Mouse (Mus musculus) left cerebral cortex, adult 9 months (tissue): ENCODE measurements around the gene Mettl6.

ENCODE experiments used
- DNase-seq, 2 experiments: peaks; one replicate each; pipeline ENCODE4 v3.0.0; 2022; ENCODE audit warnings: low spot score in 2 of 2

Gene Mettl6

DNA sequence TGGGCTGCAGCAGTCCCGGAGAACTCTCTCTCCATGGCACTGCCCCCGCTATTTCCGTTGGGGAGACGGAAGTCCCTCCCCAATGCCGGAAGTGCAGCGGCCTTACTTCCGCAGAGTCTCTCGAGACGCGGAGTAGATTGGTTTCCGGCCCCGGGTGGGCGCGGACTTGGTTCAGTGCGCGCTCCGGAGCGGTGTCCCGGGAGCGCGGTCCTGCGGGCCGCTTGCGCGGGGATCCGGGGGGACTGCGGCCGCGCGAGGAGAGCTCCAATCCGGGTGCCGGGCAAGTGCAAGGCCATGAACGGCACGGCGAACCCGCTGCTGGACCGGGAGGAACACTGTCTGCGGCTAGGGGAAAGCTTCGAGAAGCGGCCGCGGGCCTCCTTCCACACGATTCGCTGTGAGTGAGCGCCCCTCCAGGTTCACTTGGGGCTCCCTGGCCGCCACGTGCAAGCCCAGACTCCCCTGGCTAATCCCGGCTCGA is at the start of gene Mettl6:
Mettl6 (minus strand) TSS at position 66 of the 481 bp plus-strand sequence.
- DNase-seq, result peak; percentile 71 to 89

DNA sequence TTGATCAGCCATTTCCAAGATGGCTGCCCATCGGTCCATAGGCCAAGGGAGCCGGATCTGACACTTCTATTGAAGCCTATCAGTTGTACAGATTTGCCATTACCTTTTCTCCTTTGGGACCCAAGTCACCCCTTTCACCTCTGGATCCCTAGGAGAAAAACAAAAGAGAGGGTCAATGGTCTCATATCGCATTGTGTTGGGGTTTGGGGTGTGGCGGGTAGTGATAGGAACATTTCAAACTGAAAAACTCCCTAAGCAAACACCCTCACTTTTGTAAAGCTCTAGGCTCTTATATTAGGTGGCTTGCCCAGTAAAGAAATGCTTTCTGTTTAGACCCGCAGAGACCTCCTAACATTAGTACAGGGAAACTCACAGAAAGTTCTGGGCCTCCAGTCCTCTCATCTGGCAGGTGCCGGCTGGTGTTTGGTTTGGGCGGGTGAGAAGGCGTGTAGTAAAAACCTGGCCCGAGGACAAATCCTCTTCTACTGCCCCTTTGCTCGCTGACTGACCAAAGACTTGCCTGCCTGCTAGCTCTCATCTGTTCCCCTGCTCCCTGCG is 49.1 kb upstream of the Mettl6 start:
- DNase-seq, result no peak

DNA sequence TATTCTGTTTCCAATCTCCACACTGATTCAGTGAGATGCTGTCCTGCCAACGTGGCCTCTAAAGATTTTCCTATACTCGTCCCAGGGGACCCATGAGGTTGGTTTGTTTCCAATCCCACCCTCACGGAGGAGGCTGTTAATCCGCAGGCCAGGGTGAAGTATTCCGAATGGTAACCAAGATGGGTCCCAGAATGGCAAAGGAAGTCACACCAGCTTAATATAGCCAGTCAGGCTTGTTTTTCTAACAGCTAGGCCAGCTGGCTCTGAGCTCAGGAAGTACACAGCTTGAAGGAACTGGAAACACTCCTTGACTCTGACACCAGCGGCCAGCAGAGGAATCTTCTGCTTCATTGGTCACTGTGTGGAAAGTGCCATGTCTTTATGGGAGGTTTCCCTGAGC is 42.5 kb upstream of the Mettl6 start:
- DNase-seq, result no peak

DNA sequence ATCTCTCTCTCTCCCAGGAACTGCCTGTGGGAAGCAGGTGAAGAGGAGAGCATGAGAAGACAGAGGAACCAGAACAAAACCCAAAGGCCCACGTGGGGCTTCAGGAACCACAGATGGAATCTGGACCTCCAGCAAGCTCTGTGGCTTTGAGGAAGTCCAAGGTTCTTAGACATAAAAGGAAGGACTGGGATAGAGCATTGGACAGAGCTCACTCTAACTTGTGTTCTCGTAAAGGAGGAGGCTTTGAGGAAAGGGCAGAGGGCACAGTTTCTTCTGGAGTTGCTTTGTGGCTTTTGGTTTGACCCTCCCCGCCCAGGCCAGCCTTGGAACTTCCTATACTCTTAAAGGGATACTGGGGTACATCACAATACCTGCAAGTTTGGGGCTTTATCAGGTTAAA is 37.8 kb upstream of the Mettl6 start:
- no peak for DNase-seq

DNA sequence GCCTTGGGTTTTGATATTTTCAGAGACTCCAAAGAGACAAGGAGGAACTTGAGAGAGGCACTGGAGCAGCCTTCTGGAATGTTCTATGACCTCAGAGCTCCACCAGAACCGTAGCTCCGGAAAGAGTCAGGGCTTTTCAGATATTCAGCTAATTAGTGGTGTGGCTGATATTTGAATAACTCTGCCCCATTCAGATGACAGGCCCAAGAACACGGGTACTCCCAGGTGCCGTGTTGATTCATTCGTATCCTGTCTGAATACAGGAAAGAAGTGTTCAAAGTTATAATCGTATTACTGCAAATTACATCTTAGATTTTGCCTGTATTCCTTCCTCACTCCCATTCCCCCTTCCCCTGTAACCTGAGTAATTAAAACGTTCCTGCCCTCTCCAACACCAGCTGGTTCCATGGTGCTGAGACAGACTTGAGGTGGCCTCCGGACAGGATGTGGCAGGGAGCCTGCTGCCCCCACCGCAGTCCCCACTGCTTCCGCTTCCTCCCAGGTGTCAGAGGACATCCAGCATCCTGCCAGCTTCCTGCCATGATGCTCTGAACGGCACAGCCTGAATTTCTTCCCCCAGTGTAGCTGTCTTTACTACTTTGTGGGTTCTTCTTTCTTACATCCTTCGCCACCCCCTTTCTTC is 36.8 kb upstream of the Mettl6 start:
- no peak for DNase-seq

DNA sequence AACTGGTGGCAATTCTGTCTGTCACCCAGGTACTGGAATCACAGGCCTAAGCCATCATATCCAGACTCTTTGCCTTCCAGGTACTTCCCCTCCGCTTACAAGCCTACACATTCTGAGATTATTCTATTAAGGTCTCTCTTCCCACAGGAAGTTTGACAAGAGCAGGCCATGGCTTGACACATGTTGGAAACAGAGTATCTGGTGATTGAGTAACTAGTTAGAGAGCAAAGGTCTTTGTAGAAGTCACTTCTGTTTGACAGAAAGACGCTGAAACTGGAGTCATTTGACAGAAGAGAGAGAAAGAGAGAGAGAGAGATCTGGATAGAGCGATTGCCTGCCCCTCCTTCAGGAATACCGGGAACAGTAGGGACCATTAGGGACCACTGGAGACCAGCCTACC is 36.0 kb upstream of the Mettl6 start:
- DNase-seq, result no peak

DNA sequence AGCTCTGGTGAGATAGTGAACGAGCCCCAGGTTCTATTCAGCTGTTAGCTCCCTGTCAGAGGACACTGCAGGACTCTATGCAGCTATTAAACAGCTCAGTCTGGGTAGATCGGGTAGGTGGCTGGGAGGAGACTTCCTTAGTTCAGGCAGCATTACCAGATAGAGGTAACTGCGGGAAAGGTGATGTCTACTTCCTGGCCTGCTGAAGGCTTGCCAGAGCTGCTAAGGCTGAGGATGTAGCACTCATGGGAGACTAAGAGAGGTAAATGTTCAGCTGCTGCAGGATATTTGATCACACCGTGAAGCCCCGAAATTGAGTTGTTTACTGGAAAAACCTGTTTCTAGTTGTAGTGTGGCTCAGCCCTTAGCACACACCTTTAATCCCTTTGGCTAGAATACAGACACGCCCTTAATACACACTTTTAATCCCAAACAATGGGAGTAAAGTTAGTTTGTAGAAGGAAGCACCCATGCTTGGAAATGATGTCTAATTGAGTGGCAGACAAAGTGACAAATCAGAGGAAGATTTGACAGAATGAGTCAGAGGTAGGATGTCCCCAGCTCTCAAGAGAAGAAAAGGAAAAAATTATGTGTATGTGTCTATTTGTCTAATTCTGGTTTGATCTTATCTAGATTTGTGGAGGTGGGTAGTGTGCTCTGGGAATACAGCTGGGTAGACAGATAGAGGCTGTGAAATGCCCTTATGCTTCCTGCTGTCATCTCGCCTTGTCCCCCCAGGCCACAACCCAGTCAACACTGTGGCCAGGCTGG is 30.4 kb upstream of the Mettl6 start:
- DNase-seq, result no peak

DNA sequence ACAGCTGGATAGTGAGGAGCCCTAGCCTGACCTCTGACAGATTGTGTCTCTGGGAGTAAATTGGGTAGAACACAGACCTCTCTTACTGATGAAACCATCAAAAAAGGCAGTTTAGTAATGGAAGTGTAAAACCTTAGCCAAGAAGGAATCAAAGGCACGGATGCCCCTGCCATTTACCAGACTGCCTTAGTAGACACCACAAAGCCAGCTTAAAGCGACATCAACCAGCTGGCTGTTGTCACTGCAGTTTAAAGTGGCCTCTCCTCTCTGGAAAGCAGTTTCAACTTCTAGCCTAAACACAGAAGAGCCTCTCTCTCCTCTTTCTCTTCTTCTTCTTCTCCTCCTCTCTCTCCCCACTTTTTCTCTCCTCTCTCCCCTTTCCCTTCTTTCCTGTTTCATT is 26.5 kb upstream of the Mettl6 start:
- no peak for DNase-seq

DNA sequence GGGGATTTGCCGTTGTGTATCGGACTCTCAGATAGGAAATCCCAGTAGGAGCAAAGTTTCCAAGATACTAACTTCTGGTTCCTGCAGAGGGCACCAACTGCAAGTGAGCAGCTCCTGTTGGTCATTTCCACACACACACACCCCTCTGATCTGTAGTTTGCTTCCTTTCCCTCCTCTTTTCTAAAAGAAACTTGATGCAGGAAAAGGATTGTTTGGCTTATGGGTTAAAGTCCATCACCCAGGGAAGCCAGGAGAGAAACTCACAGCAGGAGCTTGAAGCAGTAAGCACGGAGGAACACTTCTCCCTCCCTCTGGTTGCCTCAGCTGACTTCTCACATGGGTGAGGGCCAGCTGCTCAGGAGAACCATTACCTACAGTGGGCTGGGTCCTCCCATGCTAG is 24.3 kb upstream of the Mettl6 start:
- no peak for DNase-seq

DNA sequence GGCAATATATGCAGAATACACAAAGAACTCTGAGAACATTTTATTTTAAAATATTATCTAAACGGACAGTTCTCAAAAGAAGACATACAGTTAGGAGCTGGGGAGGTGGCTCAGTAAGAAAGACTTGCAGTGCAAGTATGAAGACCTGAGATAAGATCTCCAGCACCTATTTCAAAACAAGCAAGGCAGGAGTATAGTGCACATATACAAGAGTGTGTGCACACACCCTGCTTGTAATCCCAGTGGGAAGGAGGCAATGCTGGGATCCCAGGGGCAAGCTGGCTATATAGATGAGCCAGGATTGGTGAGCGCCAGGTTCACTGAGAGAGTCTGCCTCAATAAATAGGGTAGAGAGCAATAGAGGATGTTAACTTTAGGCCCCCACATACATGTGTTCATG is 21.1 kb upstream of the Mettl6 start:
- no peak for DNase-seq

DNA sequence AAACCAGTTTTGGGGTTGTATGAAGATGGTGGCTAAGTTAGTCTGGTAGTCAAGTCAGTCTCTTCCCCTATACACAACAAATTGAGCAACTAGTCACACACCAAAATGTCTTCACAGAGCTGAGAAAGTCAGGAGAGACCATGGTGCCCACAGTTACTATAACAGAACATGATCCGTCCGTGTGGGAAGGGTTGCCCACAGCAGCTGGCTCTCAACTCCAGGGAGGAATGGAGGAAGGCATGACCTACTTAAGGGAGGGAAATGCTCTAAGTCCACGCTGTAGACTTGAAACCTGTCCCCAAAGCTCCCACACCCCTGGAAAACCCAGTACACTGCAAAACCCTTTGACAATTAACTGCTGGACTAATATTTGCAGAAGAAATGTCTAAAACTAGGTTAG is 15.5 kb upstream of the Mettl6 start:
- DNase-seq, result no peak

DNA sequence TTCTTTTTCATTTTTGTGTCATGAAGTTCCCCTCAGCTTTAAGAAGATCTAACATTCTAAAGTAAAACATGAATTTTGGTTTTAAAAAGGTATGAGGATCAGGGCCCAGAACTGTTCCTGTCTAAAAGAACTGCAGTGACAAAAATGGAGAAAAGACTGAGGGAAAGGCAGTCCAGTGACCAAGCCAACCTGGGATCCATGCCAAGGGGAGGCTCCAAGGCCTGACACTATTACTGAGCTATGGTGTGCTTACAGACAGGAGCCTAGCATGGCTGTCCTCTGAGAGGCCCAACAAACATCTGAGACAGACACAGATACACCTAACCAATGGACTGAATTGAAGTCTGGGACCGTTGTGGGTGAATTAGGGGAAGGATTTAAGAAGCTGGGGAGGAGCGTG is 15.1 kb upstream of the Mettl6 start:
- DNase-seq, result no peak

DNA sequence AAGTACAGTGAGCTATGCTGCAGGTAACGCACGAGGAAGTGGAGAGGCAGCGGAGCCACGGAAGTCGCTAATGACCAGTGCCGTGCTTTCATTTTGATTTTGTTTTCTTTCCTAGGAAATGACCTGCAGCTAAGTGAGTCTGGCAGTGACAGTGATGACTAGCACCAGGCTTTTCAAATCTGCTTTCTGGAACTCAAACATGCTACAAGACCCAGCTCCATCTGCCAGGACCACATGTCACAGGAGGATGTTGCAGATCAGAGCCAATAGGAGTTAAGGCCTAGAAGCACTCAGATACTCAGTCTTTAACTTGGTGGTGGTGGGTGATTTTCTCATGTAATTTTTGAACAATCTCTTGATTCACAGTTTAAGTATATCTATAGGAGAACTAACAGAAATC is 11.6 kb upstream of the Mettl6 start:
- DNase-seq, result no peak

DNA sequence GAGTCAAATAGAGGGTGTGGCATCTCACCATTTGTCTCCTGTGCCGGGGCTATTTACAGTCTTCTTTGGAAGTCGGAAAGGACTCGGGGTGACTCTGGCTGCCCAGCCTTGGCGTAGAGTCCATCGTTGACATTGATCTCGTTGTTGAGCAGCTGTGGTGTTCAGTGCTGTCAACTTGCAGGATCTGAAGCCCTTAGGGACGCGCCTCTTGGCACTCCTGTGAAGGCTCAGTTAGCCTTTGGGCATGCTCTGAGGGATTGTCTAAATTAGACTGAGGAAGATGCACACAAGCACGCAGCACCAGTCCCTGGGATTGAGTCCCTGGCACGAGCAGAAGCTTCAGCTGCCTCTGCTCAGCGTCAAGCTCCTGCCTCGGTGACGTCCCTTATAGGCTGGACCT is 8.6 kb upstream of the Mettl6 start:
- no peak for DNase-seq

DNA sequence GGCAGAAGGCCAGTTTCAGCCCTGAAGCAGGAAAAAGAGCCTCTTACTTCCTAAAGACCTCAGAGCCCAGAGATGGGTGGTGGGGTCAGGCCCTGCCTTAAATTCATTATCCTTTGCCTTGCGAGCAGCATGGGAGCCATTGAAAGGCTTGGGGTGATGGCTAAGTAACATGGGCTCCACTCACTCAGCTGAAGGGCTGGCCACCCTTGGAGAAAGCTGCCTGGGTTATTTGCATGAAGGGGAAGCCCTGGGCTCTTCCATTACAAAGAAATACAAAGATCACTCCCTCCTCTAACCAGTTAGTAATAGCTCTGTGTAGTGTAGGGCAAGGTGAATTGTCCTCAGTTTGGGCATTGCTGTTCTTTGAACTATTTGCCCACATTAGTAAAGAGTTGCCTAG is 4.7 kb upstream of the Mettl6 start:
- no peak for DNase-seq

DNA sequence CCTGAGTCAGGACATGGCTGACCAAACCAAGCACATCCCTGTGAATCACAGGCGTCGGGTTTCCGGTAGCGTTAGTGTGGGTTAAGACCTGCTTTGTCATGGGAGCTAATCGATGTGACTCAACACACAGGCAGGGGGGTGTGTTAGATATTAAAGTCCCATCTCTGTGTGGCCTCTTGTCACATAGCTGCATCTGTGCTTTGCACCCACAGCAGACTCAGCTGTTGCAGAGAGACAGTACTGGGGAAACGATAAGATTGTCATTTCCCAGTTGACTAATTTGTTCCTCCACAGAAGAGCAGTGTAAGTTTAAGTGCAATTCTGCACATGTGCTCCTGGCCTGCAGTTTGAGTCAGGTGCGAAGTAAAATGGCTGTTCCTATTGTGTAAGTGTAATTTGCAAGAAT is 1.4 kb upstream of the Mettl6 start:
- no peak for DNase-seq

DNA sequence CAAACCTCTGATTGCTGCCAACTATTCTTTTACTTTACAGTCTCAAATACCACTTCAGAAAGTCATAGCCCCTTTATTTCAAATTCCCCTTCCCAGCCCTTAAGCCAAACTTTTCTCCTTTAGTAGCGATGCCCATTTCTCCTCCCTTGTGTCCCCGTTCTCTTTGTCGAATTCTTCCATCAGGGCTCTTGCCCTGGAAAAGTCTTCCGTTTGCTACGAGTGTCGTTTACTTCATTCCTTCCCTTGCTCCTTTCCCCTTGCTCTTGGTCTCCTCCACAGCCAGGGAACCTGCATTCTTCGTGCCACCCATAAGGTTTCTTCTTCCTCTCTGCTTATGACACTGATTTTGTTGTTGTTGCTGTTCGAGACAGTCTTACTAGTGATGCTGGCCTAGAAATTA is 698 bp upstream of the Mettl6 start:
- no peak for DNase-seq

DNA sequence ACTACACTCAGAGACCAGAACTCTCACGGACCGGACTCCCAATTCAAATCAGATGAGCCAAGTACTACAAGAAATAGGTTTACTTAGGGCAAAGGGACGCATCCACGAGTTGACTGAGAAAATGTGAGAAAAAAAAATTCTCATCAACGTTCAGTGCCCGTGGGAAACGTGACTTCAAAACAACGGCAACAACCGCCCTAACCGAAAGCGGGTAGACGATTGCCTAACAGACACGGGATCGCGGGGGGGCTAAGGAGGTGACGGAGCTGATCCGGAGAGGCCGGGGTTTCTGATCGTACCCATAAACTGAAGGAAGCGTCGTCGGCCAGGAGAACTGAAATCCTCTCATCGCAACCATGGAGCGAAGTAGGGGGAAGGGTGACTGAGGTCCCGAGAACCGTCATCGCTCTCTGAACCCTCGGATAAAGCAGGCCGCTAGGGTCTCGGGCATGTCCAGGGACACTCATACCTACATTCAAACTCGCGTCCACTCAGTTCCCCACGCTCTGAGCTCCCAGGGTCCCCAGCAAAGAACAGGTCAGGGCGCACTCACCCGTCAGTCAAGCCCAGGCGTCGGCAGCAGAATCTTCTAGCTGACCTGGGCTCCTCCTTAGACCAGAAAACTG is 378 bp downstream of the Mettl6 start, which contains the start of gene Eaf1:
Eaf1 (plus strand) TSS at position 51 of the 626 bp plus-strand sequence.
- no peak for DNase-seq

DNA sequence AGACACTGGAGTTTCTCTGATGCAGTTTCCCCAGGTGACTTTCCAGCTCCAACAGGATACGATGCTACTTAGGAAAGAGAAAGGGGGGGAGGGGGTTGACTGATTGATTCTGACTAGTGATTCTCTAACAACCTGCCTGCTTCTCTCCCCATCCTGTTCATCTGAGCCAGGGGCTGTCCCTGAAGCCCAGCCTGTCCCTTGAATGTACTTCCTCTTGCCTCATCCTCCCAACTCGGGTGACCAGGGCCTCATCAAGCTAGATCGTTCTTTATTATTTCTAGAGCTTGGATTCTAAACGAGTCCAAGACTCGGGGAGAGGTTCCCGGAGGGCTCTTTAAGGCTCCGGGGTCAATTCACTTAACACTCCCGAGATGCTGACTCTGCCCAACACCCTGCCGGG is 939 bp downstream of the Mettl6 start:
- DNase-seq, result no peak

DNA sequence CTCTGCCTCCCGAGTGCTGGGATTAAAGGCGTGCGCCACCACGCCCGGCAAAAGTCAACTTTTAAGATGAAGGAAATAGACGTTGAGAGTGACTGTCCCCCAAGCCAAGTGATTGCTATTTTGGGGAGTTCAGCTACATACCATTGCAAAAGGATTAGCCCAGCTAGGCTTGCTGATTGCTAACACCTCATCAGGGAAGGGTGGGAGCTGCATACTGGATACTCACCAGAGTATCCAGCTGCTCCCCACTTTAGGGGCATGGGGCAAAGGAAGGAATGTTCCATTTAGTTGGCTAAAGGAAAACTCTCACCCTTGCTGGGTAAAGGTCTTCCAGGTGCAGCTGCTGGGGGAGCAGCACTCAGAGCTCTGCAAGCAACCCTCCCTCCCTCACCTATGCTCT is 6.8 kb downstream of the Mettl6 start:
- no peak for DNase-seq

DNA sequence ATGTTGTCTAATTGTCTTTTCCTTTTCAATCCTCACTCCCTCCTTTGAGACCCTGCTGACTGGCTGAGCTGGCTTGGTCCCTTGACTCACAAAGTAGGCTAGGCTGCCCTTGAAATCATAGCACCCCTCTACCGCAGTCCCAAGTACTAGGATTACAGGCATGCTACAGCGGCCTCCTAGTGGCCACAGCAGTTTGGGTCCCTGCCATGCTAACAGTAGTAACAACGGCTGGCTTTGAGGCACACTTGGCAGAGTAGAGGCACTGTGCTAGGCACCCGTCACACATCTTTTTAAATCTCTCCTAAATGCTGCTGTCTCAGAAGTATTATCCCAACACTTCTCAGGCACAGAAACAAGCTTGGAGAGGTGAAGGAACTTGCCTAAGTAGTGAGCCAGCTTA is 8.4 kb downstream of the Mettl6 start:
- no peak for DNase-seq

DNA sequence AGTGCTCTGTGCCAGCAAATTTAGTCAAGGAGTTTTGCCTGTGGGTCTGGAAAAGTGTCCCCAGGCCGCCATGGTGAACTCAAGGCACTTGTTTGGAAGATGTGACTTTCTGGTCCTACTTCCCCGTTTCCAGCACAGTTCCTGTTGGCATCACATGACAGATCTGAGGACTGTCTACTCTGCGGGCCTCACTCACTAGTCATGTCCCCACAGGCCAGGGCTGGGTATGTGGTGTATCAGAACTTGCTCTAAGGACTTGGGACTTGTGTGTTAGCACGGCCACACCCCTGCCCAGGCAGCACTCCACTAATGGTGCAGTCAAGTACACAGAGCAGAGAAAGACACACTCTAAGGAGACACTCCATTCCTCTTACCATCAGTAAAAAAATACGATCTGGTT is 12.4 kb downstream of the Mettl6 start:
- DNase-seq, result no peak

DNA sequence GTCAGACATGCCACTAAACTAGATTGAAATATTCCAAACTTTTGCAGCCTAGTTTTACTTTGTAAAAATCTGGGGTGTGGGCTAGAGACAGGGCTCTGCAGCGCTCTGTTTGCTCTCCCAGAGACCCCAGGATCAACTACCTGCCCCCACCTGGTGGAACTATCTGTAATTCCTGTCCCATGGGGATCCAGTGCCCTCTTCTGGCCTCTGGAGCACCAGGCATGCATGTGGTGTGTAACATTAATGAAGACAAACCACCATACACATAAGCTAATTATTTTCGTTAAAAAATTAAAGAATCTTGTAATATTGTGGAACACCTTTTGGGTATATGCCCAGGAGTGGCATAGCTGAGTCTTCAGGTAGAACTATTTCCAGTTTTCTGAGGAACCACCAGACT is 21.5 kb downstream of the Mettl6 start:
- DNase-seq, result no peak
